Mouse (Mus musculus) midbrain, embryonic 10.5 days (tissue): ENCODE measurements around the gene Ttc3. TPM values are rescaled to one million over a fixed set of nuclear protein-coding genes. Genes with fewer than 3 reads are reported as not detected.

Experiments
- DNase-seq: peaks from one replicate; pipeline ENCODE4 v3.0.0-alpha.2; 2017; ENCODE audit warnings: low spot score
- H3K27ac ChIP-seq: fragments of 300-500 bp; sonication (generic); replicated peaks from 2 replicates; pipeline ENCODE4 v1.5.1; 2016; ENCODE audit warnings: mild to moderate bottlenecking
- H3K27me3 ChIP-seq: fragments of 300-500 bp; sonication (generic); 2 replicates; pipeline ENCODE4 v1.6.1; 2016; ENCODE audit warnings: low read depth, mild to moderate bottlenecking; ENCODE audit not compliant: poor library complexity, severe bottlenecking
- H3K36me3 ChIP-seq: fragments of 300-500 bp; sonication (generic); 2 replicates; pipeline ENCODE4 v1.6.1; 2016; ENCODE audit warnings: mild to moderate bottlenecking, moderate library complexity
- H3K4me1 ChIP-seq: fragments of 300-500 bp; sonication (generic); 2 replicates; pipeline ENCODE4 v1.6.1; 2016
- H3K4me3 ChIP-seq: fragments of 300-500 bp; sonication (generic); 2 replicates; pipeline ENCODE4 v1.5.1; 2016; ENCODE audit warnings: mild to moderate bottlenecking, moderate library complexity
- H3K9me3 ChIP-seq: fragments of 300-500 bp; sonication (generic); replicated peaks from 2 replicates; pipeline ENCODE4 v1.6.1; 2016; ENCODE audit warnings: mild to moderate bottlenecking
- WGBS: fragments of 180-500 bp; shearing (Covaris S2); methylation state at CpG from one replicate; pipeline ENCODE4 v1.1.7; 2016; 5-methylcytosine and 5-hydroxymethylcytosine counted together
- polyA plus RNA-seq: library from polyadenylated mRNA; unstranded; fragments of >200 nt; fragmentation: Nextera tagmentation; extraction: Ambion mirVana; gene quantifications from 2 replicates; pipeline ENCODE4 v1.2.1, GENCODE M21; 2016

Ttc3 gene
- polyA plus RNA-seq, 1 experiment from 2014 or later: 327 TPM

GRCm38 (mm10) chr16:94504192-94504591 is 133.8 kb downstream of the Ttc3 start:
- DNase-seq: no peak
- H3K4me3 ChIP-seq: no peak overlapping the region
- H3K4me1 ChIP-seq: no peaks in the 10 kb centered on the region
- H3K9me3 ChIP-seq: no peaks in the 10 kb centered on the region
- H3K27me3 ChIP-seq: no peaks in the 10 kb centered on the region
- WGBS: 89% methylated on average over 5 of the region's 5 CpGs
- H3K36me3 ChIP-seq: peaks cover 82% of the 10 kb centered on the region
- H3K27ac ChIP-seq: no peak overlapping the region

DNA sequence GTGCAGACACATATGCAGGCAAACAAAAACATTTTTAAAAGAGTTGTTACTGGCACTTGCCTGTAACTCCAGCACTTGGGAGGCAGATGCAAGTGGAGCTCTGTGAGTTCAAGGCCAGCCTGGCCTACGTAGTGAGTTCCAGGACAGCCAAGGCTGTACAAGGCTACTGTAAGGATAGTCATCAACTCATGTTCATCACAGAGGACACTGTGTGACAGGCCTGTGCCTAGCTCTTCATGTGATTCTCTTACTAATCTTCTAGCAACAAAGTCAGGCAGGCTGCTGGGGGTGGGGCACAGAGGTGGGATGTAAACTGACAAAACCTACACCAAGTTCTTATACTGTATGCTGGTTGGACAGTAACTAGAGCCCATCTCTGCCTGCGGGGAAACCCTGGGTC is 136.7 kb downstream of the Ttc3 start:
- H3K4me1 ChIP-seq: no peaks in the 10 kb centered on the region
- WGBS: 92% methylated on average over 2 of the region's 2 CpGs
- H3K4me3 ChIP-seq: no peak overlapping the region
- no peak overlapping the region for H3K27ac ChIP-seq
- H3K36me3 ChIP-seq: peaks cover 79% of the 10 kb centered on the region
- DNase-seq: no peak
- H3K9me3 ChIP-seq: no peaks in the 10 kb centered on the region
- H3K27me3 ChIP-seq: no peaks in the 10 kb centered on the region

DNA sequence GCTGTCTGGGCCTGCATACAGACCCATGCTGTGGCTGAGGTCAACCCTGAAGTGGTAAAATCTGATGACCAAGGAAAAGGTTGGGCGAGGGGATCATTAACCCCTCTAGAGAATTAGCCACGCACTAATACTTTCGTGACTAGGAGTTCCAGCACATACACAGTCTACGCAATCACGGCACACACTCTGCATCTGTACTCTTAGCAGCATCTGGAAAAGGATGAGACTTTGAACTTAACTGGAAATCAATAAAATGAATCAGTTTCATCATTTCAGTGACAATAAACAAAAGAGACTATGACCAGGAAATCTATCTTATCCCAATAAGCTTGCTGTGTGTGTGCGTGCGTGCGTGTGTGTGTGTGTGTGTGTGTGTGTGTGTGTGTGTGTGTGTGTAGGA is 138.4 kb downstream of the Ttc3 start:
- H3K9me3 ChIP-seq: no peaks in the 10 kb centered on the region
- no peak overlapping the region for H3K4me3 ChIP-seq
- DNase-seq: no peak
- 94% methylated on average over 8 of the region's 8 CpGs for WGBS
- no peaks in the 10 kb centered on the region for H3K27me3 ChIP-seq
- H3K36me3 ChIP-seq: peaks cover 71% of the 10 kb centered on the region
- no peaks in the 10 kb centered on the region for H3K4me1 ChIP-seq
- H3K27ac ChIP-seq: no peak overlapping the region

DNA sequence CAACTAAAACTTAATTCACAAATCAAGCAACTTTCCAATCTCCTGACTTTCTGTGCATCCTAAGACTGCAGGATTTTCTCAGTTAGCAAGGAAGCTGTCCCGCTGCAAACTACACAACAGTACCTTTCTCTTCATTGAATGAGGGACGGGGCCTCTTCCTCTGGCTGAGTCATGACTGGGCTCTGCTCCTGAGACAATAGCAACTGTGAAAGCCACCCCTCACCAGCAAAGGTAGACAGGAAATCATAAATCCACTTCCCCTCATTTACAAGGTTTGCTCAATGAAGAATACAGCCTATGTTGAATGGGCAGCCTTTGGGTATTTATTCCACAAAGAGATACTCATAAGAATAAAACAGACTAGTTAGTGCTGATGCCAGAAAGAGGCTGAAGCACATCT is 139.6 kb downstream of the Ttc3 start:
- Histone ChIP-seq H3K9me3 (no peaks in the 10 kb centered on the region), H3K27me3 (no peaks in the 10 kb centered on the region), H3K27ac (no peak overlapping the region), H3K36me3 (peaks cover 59% of the 10 kb centered on the region), H3K4me1 (no peaks in the 10 kb centered on the region), H3K4me3 (no peak overlapping the region)
- no peak for DNase-seq
- 83% methylated on average over 2 of the region's 2 CpGs for WGBS

DNA sequence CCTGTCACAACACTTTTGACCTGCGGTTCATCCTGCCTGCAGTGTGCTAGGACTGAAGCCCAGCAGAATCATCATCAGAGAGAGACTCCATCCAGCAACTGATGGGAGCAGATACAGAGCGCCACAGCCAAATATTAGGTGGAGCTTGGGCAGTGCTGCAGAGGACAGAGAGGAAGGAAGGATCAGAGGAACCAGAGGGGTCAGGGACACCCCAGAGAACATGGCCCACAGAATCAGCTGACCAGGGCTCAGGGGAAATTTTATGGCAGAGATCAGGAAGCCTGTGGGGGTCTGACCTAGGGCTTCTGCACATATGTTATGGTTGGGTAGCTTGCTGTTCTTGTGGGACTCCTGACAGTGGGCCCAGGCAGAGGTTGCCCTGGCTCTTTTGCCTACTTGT is 147.2 kb downstream of the Ttc3 start:
- 94% methylated on average over 2 of the region's 2 CpGs for WGBS
- Histone ChIP-seq H3K4me1 (no peaks in the 10 kb centered on the region), H3K9me3 (no peaks in the 10 kb centered on the region), H3K36me3 (peaks cover 9% of the 10 kb centered on the region), H3K4me3 (no peak overlapping the region), H3K27ac (no peak overlapping the region), H3K27me3 (no peaks in the 10 kb centered on the region)
- no peak for DNase-seq

Other genes with a start within 250 kb of the Ttc3 start
- 12.6 and 13.1 TPM in 2 replicates for gene Hlcs, start 57.0 kb upstream of the Ttc3 start, polyA plus RNA-seq
- gene Ripply3, start 42.2 kb upstream of the Ttc3 start, polyA plus RNA-seq: 6.1 and 6.2 TPM in 2 replicates
- gene Pigp, start 1.2 kb downstream of the Ttc3 start, polyA plus RNA-seq: 104 and 105 TPM in 2 replicates
- 63.4 and 64.3 TPM in 2 replicates for gene Vps26c, start 156.2 kb downstream of the Ttc3 start, polyA plus RNA-seq
- 9.6 and 10.1 TPM in 2 replicates for gene Dyrk1a, start 199.4 kb downstream of the Ttc3 start, polyA plus RNA-seq